Mouse (Mus musculus) gastrocnemius, postnatal 10 days (tissue): ENCODE measurements around the gene Slc43a1. TPM values are rescaled to one million over a fixed set of nuclear protein-coding genes. Genes with fewer than 3 reads are reported as not detected.

ENCODE experiments used
- DNase-seq: peaks from one replicate; pipeline ENCODE4 v3.0.0; 2021; ENCODE audit warnings: mixed read lengths
- total RNA-seq, 2 experiments: library from RNA; stranded (reverse); gene quantifications; 2 replicates each; pipeline ENCODE4 v1.2.3; 2021

Gene Slc43a1
- total RNA-seq, 2 experiments from 2014 or later = 6.4 to 6.7 TPM

GRCm38 (mm10) chr2:84831666-84832391, 6.8 kb upstream of the Slc43a1 start:
- peak; percentile 86 for DNase-seq

GRCm38 (mm10) chr2:84837107-84837506, 1.5 kb upstream of the Slc43a1 start:
- DNase-seq = no peak

- DNase-seq = no peak
Observed at GRCm38 (mm10) chr2:84837817-84838592, 645 bp upstream of the Slc43a1 start.

- DNase-seq = peak; percentile 59
Observed at GRCm38 (mm10) chr2:84838993-84839980, 637 bp downstream of the Slc43a1 start.

GRCm38 (mm10) chr2:84840016-84840747, 1.5 kb downstream of the Slc43a1 start:
- peak; percentile 79 for DNase-seq

- DNase-seq = no peak
Observed at GRCm38 (mm10) chr2:84840748-84841563, 2.3 kb downstream of the Slc43a1 start.

GRCm38 (mm10) chr2:84841905-84842304, 3.3 kb downstream of the Slc43a1 start:
- no peak for DNase-seq

- DNase-seq = no peak
Observed at GRCm38 (mm10) chr2:84843654-84844053, 5.0 kb downstream of the Slc43a1 start.

- DNase-seq = no peak
Observed at GRCm38 (mm10) chr2:84845226-84845625, 6.6 kb downstream of the Slc43a1 start.

- DNase-seq = no peak
Observed at GRCm38 (mm10) chr2:84850407-84851129, 11.9 kb downstream of the Slc43a1 start.

- peak; percentile 70 for DNase-seq
Observed at GRCm38 (mm10) chr2:84851130-84852040, 12.7 kb downstream of the Slc43a1 start.

GRCm38 (mm10) chr2:84855732-84856131, 17.1 kb downstream of the Slc43a1 start:
- DNase-seq = peak; percentile 55

- DNase-seq = no peak
Observed at GRCm38 (mm10) chr2:84858551-84858950, 19.9 kb downstream of the Slc43a1 start.

- DNase-seq = no peak
Observed at GRCm38 (mm10) chr2:84859991-84860780, 21.5 kb downstream of the Slc43a1 start.

GRCm38 (mm10) chr2:84861430-84861829, 22.8 kb downstream of the Slc43a1 start:
- no peak for DNase-seq

- DNase-seq = no peak
Observed at GRCm38 (mm10) chr2:84862231-84862630, 23.6 kb downstream of the Slc43a1 start.

GRCm38 (mm10) chr2:84865616-84866571, 27.2 kb downstream of the Slc43a1 start:
- DNase-seq = peak; percentile 74
